Mouse (Mus musculus): Measurements from ENCODE around the gene Tap2. TPM values are rescaled to one million over a fixed set of nuclear protein-coding genes. Genes with fewer than 3 reads are reported as not detected.
A peak's percentile ranks its signal among the peaks of the same experiment; 100 is the strongest.

The Tap2 gene
- total and polyA plus RNA-seq, 2 experiments = 14.4 to 24.6 TPM

GRCm38 (mm10) chr17:34234926-34235325 lies 31.6 kb downstream of the Tap2 start:
- Histone ChIP-seq H3K9ac (ENCODE audit: low read depth, low read length) (no peak overlapping the region), H3K27ac (replicated peaks; ENCODE audit: insufficient read depth, low read depth, low read length) (no peak overlapping the region), H3K27me3 (ENCODE audit: control insufficient read depth, insufficient read depth, low read length) (no peaks in the 10 kb centered on the region), H3K4me1 (ENCODE audit: control insufficient read depth, insufficient read depth, low read length) (no peaks in the 10 kb centered on the region), H3K79me2 (ENCODE audit: control insufficient read depth, insufficient read depth, low read length) (no peaks in the 10 kb centered on the region), H3K4me3 (ENCODE audit: insufficient read depth, low read depth, low read length) (no peak overlapping the region), H3K36me3 (ENCODE audit: control insufficient read depth, insufficient read depth, low read length) (no peaks in the 10 kb centered on the region)
- peak; percentile 94 for TF ChIP-seq CTCF (IDR thresholded peaks at IDR 0.05; ENCODE audit: low read depth, low read length)
- no peak for TF ChIP-seq POLR2A (IDR thresholded peaks at IDR 0.05; ENCODE audit: extremely low read depth, insufficient read depth, low read length)
- WGBS = 17% methylated on average over 9 of the region's 9 CpGs
- peak; percentile 64 for DNase-seq (ENCODE audit: extremely low read depth, low read depth, low spot score)

- Histone ChIP-seq H3K79me2 (ENCODE audit: control insufficient read depth, insufficient read depth, low read length) (no peaks in the 10 kb centered on the region), H3K4me3 (ENCODE audit: insufficient read depth, low read depth, low read length) (no peak overlapping the region), H3K36me3 (ENCODE audit: control insufficient read depth, insufficient read depth, low read length) (no peaks in the 10 kb centered on the region), H3K4me1 (ENCODE audit: control insufficient read depth, insufficient read depth, low read length) (no peaks in the 10 kb centered on the region), H3K9ac (ENCODE audit: low read depth, low read length) (no peak overlapping the region), H3K27me3 (ENCODE audit: control insufficient read depth, insufficient read depth, low read length) (no peaks in the 10 kb centered on the region), H3K27ac (replicated peaks; ENCODE audit: insufficient read depth, low read depth, low read length) (no peak overlapping the region)
- 79% methylated on average over 5 of the region's 5 CpGs for WGBS
- DNase-seq (ENCODE audit: extremely low read depth, low read depth, low spot score) = no peak
- no peak for TF ChIP-seq POLR2A (IDR thresholded peaks at IDR 0.05; ENCODE audit: extremely low read depth, insufficient read depth, low read length)
- no peak for TF ChIP-seq CTCF (IDR thresholded peaks at IDR 0.05; ENCODE audit: low read depth, low read length)
Observed at GRCm38 (mm10) chr17:34236691-34237090, 33.4 kb downstream of the Tap2 start.

DNA sequence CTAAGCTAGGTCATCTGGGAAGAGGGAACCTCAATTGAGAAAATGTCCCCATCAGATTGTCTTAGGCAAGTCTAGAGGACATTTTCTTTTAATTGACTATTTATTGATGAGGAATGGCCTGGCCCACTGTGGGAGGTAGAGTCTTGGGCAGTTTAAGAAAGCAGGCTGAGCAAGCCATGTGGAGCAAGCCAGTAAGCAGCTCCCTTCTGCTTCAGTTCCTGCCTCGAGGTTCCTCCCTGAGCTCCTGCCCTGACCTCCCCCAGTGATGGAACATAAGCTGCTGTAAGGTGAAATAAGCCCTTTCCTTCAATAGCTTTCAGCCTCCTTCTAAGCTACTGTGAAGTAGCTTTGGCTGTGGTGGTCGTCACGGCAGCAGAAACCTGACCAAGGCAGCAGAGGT lies 34.4 kb downstream of the Tap2 start:
- Histone ChIP-seq H3K27me3 (ENCODE audit: control insufficient read depth, insufficient read depth, low read length) (no peaks in the 10 kb centered on the region), H3K79me2 (ENCODE audit: control insufficient read depth, insufficient read depth, low read length) (no peaks in the 10 kb centered on the region), H3K4me1 (ENCODE audit: control insufficient read depth, insufficient read depth, low read length) (no peaks in the 10 kb centered on the region), H3K27ac (replicated peaks; ENCODE audit: insufficient read depth, low read depth, low read length) (no peak overlapping the region), H3K9ac (ENCODE audit: low read depth, low read length) (no peak overlapping the region), H3K4me3 (ENCODE audit: insufficient read depth, low read depth, low read length) (no peak overlapping the region), H3K36me3 (ENCODE audit: control insufficient read depth, insufficient read depth, low read length) (no peaks in the 10 kb centered on the region)
- 78% methylated on average over 3 of the region's 3 CpGs for WGBS
- DNase-seq (ENCODE audit: extremely low read depth, low read depth, low spot score) = no peak
- no peak for TF ChIP-seq CTCF (IDR thresholded peaks at IDR 0.05; ENCODE audit: low read depth, low read length)
- TF ChIP-seq POLR2A (IDR thresholded peaks at IDR 0.05; ENCODE audit: extremely low read depth, insufficient read depth, low read length) = no peak

GRCm38 (mm10) chr17:34238706-34239105 lies 35.4 kb downstream of the Tap2 start, which contains the start of gene H2-Ob:
H2-Ob (plus strand) TSS chr17:34238903.
- Histone ChIP-seq H3K79me2 (ENCODE audit: control insufficient read depth, insufficient read depth, low read length) (no peaks in the 10 kb centered on the region), H3K36me3 (ENCODE audit: control insufficient read depth, insufficient read depth, low read length) (no peaks in the 10 kb centered on the region), H3K9ac (ENCODE audit: low read depth, low read length) (no peak within 1 kb of the TSS), H3K4me1 (ENCODE audit: control insufficient read depth, insufficient read depth, low read length) (no peaks in the 10 kb centered on the region), H3K27me3 (ENCODE audit: control insufficient read depth, insufficient read depth, low read length) (no peaks in the 10 kb centered on the region), H3K4me3 (ENCODE audit: insufficient read depth, low read depth, low read length) (no peak within 1 kb of the TSS), H3K27ac (replicated peaks; ENCODE audit: insufficient read depth, low read depth, low read length) (peak within 1 kb of the TSS; percentile 66)
- no peak for TF ChIP-seq POLR2A (IDR thresholded peaks at IDR 0.05; ENCODE audit: extremely low read depth, insufficient read depth, low read length)
- TF ChIP-seq CTCF (IDR thresholded peaks at IDR 0.05; ENCODE audit: low read depth, low read length) = no peak
- peak; percentile 51 for DNase-seq (ENCODE audit: extremely low read depth, low read depth, low spot score)
- WGBS = 53% methylated on average over 3 of the region's 3 CpGs

DNA sequence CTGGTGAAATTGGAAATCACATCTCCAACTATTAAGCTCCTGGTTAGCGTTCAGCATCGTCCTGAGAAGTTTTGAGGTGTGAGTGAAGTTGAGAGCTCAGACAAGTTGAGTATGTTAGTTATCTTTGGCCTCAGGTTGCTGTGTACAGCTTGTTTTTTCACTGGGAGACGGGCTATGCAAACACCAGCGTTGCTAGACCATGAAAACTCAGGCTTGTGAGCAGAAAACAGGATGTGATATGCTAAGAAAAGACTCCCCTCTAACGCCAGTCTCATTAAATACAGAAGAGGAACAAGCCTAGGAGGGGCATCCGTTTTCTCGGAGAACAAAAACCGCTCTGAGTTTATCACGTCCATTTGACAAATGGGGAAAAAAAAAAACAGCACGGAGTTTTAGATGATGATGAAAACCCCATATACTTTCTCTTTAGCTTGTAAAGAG lies 36.3 kb downstream of the Tap2 start:
- no peaks in the 10 kb centered on the region for H3K36me3 ChIP-seq (ENCODE audit: control insufficient read depth, insufficient read depth, low read length)
- no peaks in the 10 kb centered on the region for H3K79me2 ChIP-seq (ENCODE audit: control insufficient read depth, insufficient read depth, low read length)
- H3K4me1 ChIP-seq (ENCODE audit: control insufficient read depth, insufficient read depth, low read length) = no peaks in the 10 kb centered on the region
- DNase-seq (ENCODE audit: extremely low read depth, low read depth, low spot score) = peak; percentile 30
- no peaks in the 10 kb centered on the region for H3K27me3 ChIP-seq (ENCODE audit: control insufficient read depth, insufficient read depth, low read length)
- H3K9ac ChIP-seq (ENCODE audit: low read depth, low read length) = no peak overlapping the region
- WGBS = 54% methylated on average over 10 of the region's 10 CpGs
- peak overlapping the region; percentile 66 for H3K27ac ChIP-seq (replicated peaks; ENCODE audit: insufficient read depth, low read depth, low read length)
- TF ChIP-seq CTCF (IDR thresholded peaks at IDR 0.05; ENCODE audit: low read depth, low read length) = no peak
- no peak for TF ChIP-seq POLR2A (IDR thresholded peaks at IDR 0.05; ENCODE audit: extremely low read depth, insufficient read depth, low read length)
- H3K4me3 ChIP-seq (ENCODE audit: insufficient read depth, low read depth, low read length) = no peak overlapping the region

- no peak overlapping the region for H3K4me3 ChIP-seq (ENCODE audit: insufficient read depth, low read depth, low read length)
- H3K27me3 ChIP-seq (ENCODE audit: control insufficient read depth, insufficient read depth, low read length) = no peaks in the 10 kb centered on the region
- no peak for DNase-seq (ENCODE audit: extremely low read depth, low read depth, low spot score)
- TF ChIP-seq CTCF (IDR thresholded peaks at IDR 0.05; ENCODE audit: low read depth, low read length) (no peak), POLR2A (IDR thresholded peaks at IDR 0.05; ENCODE audit: extremely low read depth, insufficient read depth, low read length) (no peak)
- no peaks in the 10 kb centered on the region for H3K4me1 ChIP-seq (ENCODE audit: control insufficient read depth, insufficient read depth, low read length)
- no peaks in the 10 kb centered on the region for H3K36me3 ChIP-seq (ENCODE audit: control insufficient read depth, insufficient read depth, low read length)
- H3K9ac ChIP-seq (ENCODE audit: low read depth, low read length) = no peak overlapping the region
- WGBS = 49% methylated on average over 3 of the region's 3 CpGs
- H3K27ac ChIP-seq (replicated peaks; ENCODE audit: insufficient read depth, low read depth, low read length) = peak overlapping the region; percentile 15; the same call in 1 of the 2 replicates
- no peaks in the 10 kb centered on the region for H3K79me2 ChIP-seq (ENCODE audit: control insufficient read depth, insufficient read depth, low read length)
Observed at GRCm38 (mm10) chr17:34240366-34240765, 37.0 kb downstream of the Tap2 start.

Data from liver, adult 2 months (tissue).